Mouse (Mus musculus) left cerebral cortex, postnatal 10 days (tissue): Measurements from ENCODE around the gene Prpf40b. TPM values are rescaled to one million over a fixed set of nuclear protein-coding genes. Genes with fewer than 3 reads are reported as not detected.

Source experiments
- DNase-seq, 2 experiments: peaks; one replicate each; pipeline ENCODE4 v3.0.0; 2021 to 2022; ENCODE audit warnings: low spot score in 2 of 2, mixed read lengths in 1 of 2; ENCODE audit errors: extremely low spot score in 1 of 2
- intact Hi-C: fragments of 180-260 bp; cut with DNase I; formaldehyde crosslinking; loops from one replicate; pipeline ENCODE4 v1.15.1; 2025
- total RNA-seq, 2 experiments: library from RNA; stranded (reverse); gene quantifications; 2 replicates each; pipeline ENCODE4 v1.2.3; 2021

Gene Prpf40b
- total RNA-seq, 2 experiments from 2014 or later = 101 to 105 TPM

GRCm38 (mm10) chr15:99351610-99352009, 56.7 kb downstream of the Prpf40b start:
- DNase-seq = no peak
- intact Hi-C loops = no loop called here

GRCm38 (mm10) chr15:99352306-99352705, 57.4 kb downstream of the Prpf40b start:
- no peak for DNase-seq
- intact Hi-C loops = no loop called here

GRCm38 (mm10) chr15:99355660-99356059, 60.8 kb downstream of the Prpf40b start:
- DNase-seq = no peak
- intact Hi-C loops = no loop called here

- no peak for DNase-seq
- intact Hi-C loops = no loop called here
Measured at GRCm38 (mm10) chr15:99356462-99356861, 61.6 kb downstream of the Prpf40b start.

- intact Hi-C loops = no loop called here
- DNase-seq = no peak
Measured at GRCm38 (mm10) chr15:99358952-99359351, 64.1 kb downstream of the Prpf40b start.

- intact Hi-C loops = no loop called here
- DNase-seq = no peak
Measured at GRCm38 (mm10) chr15:99364022-99364530, 69.2 kb downstream of the Prpf40b start.

- no peak for DNase-seq
- intact Hi-C loops = no loop called here
Measured at GRCm38 (mm10) chr15:99364921-99365320, 70.0 kb downstream of the Prpf40b start.

Other genes with a start within 250 kb of the Prpf40b start
- gene Prph, start 239.9 kb upstream of the Prpf40b start, total RNA-seq = 1 to 10 TPM; 5.5 to 5.9 TPM
- gene Troap, start 220.5 kb upstream of the Prpf40b start, total RNA-seq = 1 to 10 TPM; 1.4 to 2.2 TPM
- not detected for gene C1ql4, start 207.3 kb upstream of the Prpf40b start, total RNA-seq
- gene Dnajc22, start 201.9 kb upstream of the Prpf40b start, total RNA-seq = not detected
- 10 to 100 TPM; 34.4 to 36.4 TPM for gene Spats2, start 169.2 kb upstream of the Prpf40b start, total RNA-seq
- 100 to 1,000 TPM; 132 to 134 TPM for gene Kcnh3, start 70.2 kb upstream of the Prpf40b start, total RNA-seq
- gene Mcrs1, start 43.1 kb upstream of the Prpf40b start, total RNA-seq = 100 to 1,000 TPM; 116 to 127 TPM
- 1 to 10 TPM; 1.4 to 1.5 TPM for gene Fam186b, start 801 bp downstream of the Prpf40b start, total RNA-seq
- 10 to 100 TPM; 12.6 to 14.1 TPM for gene Fmnl3, start 75.4 kb downstream of the Prpf40b start, total RNA-seq
- 100 to 1,000 TPM; 309 to 315 TPM for gene Tmbim6, start 97.8 kb downstream of the Prpf40b start, total RNA-seq
- gene Nckap5l, start 162.7 kb downstream of the Prpf40b start, total RNA-seq = 10 to 100 TPM; 35.8 to 38.3 TPM
- gene Bcdin3d, start 179.6 kb downstream of the Prpf40b start, total RNA-seq = 1 to 10 TPM; 4.3 to 4.8 TPM
- 100 to 1,000 TPM; 130 to 135 TPM for gene Faim2, start 233.1 kb downstream of the Prpf40b start, total RNA-seq